Mouse (Mus musculus): ENCODE measurements at regions not wholly inside any gene's neighbourhood (a gene's known extent, or its start where the extent isn't known, plus 50 kb on each side); places are given as distances from the start of the nearest gene placed in this dataset.

- no peak for DNase-seq (ENCODE audit: low read depth)
Observed at GRCm38 (mm10) chr6:140300470-140301145, 123.2 kb upstream of the Plekha5 start.

DNA sequence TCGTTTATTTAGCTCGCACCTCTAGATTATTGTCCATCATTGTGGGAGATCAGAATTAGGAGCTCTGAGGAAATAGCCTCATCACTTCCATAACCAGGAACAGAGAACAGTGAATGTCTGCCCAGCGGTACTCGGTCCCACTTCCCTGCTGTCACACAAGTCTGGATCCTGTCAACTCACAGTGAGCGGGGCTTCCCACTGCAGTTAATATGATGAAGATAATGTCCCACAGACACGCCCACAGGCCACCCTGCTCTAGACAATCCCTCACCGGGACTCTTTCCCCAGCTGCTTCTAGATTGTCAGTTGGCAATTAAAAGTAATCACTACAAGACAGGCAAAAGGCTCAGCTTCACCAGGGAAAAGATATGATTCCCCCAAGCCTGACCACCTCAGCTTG lies 124.2 kb upstream of the Plekha5 start:
- no peak for DNase-seq (ENCODE audit: low read depth)

DNA sequence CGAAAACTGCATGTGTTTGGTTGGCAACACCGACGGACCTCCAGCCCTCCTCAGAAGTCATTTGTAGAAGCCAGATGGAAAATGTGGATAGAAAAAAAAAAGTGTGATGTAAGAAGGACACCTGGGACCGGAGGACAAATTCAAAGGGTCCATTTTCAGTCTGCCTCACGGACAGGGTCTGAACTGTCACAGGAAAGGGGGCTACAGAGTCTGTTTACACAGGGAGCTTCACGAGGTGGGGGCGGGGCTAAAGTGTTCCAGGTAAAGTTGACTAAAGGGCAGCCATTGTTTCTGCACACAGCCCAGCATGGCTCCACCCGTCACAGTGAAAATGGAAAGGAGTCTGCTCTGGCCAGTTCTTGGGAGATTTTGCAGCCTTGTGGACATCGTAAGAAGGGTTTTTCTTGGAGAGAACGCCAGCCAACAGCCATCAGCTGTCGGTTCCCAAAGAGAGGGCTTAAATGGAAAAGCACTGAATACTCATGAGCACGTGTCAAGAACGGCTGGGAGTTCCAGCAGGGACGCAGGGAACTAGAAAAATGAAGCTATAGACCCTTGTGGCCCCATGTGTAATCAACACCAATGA lies 125.8 kb upstream of the Plekha5 start:
- DNase-seq (ENCODE audit: low read depth): no peak

- DNase-seq (ENCODE audit: low read depth): no peak
Observed at GRCm38 (mm10) chr6:140297561-140297960, 126.3 kb upstream of the Plekha5 start.

DNA sequence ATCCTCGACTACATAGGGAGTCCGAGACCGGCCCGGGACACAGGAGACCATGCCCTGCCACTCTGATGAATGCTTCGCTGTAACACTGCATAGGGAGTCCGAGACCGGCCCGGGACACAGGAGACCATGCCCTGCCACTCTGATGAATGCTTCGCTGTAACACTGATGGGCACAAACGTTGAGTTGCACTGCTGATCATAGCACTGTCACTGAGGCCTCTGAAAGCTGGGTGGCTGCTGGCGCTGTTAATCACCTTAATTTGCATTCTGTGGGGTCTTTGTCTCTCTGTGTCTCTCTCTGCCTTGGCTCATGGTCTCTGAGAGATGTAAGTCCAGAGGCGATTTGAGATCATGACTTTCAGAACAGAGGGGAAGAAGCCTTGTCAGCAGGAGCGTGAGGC lies 133.7 kb upstream of the Plekha5 start:
- no peak for DNase-seq (ENCODE audit: low read depth)

DNA sequence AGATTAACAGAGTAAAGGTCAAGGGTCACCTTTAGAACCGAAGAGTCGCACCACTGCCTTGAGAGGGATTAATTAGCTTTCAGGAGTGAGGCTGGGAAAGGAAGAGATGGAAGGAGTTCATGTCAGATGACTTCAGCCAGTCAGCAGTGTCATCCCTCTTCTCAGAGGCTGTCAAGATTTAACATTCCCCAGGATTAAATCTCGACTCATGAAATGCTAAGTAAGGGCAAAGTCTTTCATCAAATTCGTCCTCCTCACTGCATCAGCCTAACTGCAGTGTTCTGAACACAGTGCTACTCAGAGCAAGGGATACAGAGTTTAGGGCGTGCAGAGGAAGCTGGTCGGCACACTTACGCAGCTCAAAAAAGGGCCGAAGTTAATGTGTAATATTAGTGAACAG lies 135.1 kb upstream of the Plekha5 start:
- DNase-seq (ENCODE audit: low read depth): no peak

GRCm38 (mm10) chr6:140282285-140282577 lies 141.6 kb upstream of the Plekha5 start:
- DNase-seq (ENCODE audit: low read depth): no peak

DNA sequence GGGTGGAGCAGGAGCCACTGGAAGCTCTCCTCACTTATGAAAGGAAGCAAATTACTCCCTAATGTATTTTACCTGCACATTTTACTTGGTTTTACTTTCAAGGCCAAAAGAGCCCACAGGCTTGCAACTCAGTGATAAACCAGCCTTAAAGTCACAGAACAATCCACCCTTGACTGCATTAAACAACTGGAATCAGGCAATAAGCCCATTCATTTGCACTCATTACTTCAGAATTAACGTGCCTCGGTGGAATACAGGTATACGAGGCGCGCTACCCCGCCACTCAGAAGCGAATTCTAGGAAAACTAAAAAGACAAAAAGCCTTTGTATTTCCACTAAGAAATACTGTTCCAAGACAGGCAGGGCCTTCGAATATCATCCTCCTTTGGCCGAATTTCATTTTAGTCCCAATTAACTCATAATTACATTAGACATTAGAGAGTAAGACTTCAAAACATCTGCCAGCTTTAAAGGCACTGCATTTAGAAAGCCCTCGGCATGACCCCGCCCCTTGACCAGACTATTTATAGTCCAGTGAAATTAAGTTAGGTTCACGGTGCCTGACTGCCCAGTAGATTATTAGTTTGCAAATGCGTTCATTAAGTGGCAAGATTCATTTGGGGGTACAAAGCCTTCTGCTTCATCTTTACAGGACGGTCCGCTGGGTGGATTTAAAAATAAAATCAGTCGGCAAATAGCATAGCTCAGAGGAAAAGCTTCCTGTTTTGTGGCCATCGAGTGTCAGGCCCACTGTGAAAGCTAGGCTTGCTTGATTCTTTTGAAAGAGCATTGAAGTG lies 142.2 kb upstream of the Plekha5 start:
- no peak for DNase-seq (ENCODE audit: low read depth)

DNA sequence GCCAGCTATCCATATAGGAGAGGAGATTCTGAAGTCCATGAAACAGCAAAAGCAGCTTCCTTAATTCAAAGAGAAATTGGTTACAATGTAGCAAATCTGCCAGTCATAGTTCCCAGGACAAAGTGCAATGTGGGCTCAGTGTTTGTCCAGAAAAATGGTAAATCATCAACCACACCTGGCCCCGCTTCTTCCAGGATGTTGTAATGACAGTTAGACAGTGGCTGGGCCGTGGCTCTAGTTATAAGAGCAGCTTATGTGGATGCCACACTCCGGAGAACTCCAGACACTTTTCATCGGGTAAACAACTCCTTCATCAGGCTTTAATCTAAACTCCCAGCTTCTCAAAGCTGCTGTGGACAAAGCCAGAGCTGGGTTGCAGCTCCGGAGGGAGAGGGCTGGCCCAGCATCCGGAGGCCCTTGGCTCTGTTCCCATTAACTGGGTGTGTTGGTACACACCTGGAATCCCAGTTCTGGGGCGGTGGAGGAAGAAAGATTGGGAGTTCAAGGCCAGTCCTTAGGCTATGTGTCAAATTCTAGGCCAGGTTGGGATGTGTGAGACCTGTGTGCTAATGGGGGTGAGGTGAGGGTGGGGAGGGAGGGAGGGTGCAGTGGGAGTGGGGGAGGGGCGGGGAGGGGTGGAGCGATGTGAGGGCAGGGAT lies 142.9 kb upstream of the Plekha5 start:
- no peak for DNase-seq (ENCODE audit: low read depth)

- DNase-seq (ENCODE audit: low read depth): no peak
Observed at GRCm38 (mm10) chr6:140279736-140280370, 144.0 kb upstream of the Plekha5 start.

DNA sequence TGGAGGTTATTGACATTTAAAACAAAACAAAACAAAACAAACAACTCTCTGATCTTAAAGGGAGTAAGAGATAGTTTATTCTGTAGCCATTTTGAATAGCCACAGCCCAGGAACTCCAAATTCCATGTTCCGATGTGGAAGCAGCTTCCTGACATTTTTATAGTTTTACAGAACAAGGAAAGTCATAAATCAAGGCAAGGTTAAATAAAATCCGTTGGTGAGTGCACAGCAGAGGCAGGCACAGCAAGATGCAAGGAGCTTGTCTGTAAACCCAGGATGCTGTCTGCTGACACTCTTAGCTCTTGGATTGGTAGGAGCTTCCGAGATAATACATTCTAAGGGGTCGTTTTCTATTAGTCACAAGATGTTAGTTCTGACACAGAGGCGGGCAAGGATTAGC lies 145.1 kb upstream of the Plekha5 start:
- DNase-seq (ENCODE audit: low read depth): no peak

DNA sequence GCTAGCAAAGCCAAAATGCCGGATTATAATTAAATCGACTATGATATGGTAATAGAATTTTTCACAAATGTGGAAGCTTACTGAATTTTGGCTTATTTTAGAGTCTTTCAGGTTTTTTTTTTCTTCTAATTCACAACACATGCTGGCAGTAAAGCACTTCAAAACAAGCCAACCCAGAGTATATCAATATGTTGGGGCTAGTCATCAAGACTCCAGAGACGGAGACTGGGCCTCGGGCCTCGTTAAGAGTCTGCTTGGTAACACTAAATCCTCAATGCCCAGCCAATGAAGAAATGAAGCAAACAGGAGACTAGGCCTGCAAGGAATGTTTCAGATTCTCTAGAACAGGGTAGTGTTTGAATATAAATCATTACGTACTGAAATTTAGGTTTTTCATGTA lies 153.3 kb upstream of the Plekha5 start:
- DNase-seq (ENCODE audit: low read depth): no peak

DNA sequence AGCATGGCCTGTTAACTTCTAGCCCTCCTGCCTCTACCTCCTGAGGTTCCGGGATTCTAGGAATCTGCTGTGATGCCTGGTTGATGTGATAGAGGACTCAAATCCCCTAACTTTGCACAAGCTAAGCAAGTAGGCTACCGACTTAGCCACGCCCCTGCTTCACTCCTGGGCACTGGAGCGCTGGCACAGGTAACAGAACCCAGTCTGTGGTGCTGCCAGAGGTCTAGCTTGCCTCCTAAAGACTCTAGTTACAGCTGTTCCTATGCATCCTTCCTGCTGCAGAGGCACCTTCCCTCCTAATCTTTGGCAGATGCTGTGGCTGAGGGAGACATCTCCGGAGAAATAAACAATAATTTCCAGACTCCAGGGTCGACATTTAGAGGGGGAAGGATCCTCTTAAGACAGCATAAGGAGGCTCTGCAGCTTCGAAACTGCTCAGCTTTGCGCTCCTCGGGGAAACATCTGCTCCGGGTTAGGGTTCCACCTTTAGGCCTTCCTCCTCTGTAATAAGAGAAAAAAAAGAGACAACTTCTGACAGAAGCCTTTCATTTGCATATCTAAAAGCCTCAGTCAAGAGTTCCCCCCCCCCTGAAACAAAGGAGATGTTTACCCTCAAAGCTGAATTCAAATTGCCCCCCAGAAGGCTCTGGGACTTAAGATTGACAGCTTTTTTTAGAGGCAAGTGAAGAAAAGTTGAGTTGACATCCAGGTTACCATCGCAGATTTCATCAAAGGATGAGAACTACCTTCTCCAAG lies 155.4 kb upstream of the Plekha5 start:
- DNase-seq (ENCODE audit: low read depth): no peak

DNA sequence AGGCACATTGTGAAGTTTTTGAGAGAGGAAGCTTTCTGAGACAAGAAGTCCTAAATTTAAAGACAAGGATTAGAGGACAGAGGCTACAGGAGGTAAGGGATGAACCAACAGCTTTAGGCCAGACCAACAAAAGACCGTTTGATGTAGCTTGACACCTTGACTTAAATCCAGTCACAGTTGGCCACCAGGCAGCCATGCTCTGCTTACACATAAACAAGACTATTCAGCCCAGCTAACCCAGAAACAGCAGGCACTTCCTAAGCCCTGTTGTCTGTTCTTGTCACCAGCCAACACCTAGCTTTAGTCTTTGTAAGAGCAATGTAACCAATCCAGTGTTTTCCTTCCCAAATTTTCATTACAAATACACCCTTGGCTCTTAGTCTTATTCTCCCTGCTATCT lies 159.9 kb upstream of the Plekha5 start:
- no peak for DNase-seq (ENCODE audit: low read depth)

DNA sequence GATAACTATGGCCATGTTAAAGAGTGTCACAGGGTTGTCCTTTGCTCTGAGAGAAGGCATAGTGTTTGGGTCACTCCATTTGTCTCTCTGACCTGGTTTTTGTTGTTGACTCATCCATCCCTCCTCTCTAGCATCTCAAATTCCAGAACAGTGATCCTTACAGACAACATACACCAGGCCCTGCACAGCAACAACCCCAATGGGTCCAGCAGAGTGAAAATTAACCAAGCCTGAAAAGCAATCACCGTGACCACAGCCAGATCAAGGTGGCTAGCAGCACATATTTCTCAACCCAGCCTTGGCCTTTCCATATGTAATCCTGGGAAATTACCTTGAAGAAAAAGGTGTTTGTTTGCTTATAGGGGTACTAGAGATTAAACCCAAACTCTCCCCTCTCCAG lies 162.0 kb upstream of the Plekha5 start:
- DNase-seq (ENCODE audit: low read depth): no peak

DNA sequence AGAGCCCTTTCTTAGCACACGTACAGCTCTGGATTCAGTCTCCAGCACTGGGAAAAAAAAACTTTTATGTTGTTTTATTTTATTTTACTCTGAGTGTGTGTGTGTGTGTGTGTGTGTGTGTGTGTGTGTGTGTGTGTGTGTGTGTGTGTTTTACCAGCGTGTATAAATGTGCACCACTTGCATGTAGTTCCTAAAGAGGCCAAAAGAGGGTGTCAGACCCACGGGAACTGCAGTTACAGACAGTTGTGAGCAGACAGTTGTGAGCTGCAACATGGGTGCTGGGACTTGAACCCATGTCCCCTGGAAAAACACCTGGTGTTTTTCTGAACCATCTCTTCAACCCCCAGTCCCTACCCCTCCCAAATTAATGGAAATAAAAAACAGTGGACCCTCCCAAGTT lies 165.1 kb upstream of the Plekha5 start:
- no peak for DNase-seq (ENCODE audit: low read depth)

GRCm38 (mm10) chr6:140258101-140258500 lies 165.8 kb upstream of the Plekha5 start:
- DNase-seq (ENCODE audit: low read depth): no peak

DNA sequence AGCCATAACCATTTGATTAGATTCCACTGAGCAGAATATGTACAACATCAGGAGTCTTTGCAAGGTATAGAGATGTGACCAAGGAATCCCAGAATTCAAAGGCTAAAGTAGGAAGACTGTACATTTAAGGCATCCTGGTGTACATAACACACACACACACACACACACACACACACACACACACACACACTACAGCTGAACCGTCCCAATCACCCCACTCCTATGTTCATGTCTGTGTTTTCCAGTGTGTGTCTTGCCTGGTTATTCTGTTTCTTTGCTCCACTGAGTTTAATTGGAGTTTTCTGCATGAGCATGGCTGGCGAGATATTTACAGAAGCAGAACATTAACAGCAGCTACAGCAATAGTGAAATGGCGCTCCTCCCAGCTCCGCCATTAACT lies 172.3 kb upstream of the Plekha5 start:
- no peak for DNase-seq (ENCODE audit: low read depth)

GRCm38 (mm10) chr6:140243411-140244151 lies 180.3 kb upstream of the Plekha5 start:
- no peak for DNase-seq (ENCODE audit: low read depth)

DNA sequence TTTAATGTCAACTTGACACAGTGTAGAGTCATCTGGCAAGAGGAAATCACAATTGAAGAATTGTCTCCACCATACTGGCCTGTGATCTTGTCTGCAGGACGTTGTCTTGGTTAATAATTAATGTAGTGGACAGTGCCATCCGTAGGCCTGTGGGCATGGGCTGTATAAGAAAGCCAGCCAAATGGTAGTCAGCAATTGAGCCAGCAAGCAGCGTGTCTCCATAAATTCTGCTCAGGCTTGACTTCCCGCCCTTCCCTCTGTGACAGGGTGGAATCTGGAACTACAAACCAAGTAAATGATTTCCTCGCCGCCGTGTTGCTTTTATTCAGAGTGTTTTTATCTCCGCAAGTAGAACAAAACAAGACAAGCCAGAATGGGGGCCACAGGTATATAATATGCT lies 184.5 kb upstream of the Plekha5 start:
- DNase-seq (ENCODE audit: low read depth): no peak

DNA sequence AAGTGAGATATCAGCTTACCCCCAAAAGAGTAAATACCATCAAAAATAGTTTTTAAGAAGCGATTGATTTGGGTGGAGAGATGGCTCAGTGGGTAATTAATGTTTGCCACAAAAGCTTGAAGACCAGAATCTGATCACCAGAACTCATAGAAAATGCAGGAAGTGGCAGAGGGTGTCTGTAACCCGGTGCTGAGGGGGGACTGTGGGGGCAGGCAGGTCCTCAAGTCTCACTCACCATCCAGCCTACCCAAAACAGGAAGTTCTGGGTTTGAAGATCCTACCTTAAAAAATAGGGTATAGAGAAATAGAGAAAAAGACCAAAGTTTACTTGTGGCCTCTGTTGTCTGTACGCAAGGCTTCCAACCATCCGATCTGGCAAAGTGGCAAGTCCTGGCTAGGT lies 190.3 kb upstream of the Plcz1 start:
- DNase-seq (ENCODE audit: low read depth): no peak

Data from 416B (cell line).